Mouse (Mus musculus) monocyte, adult 5-6 weeks (primary cell): Measurements from ENCODE around the gene Gstp2. TPM values are rescaled to one million over a fixed set of nuclear protein-coding genes. Genes with fewer than 3 reads are reported as not detected.

Experiments used
- ATAC-seq: fragments of 153-309, 156-312 bp; replicated peaks from 2 replicates; pipeline ENCODE4 v1.8.0; 2017; ENCODE audit warnings: mild to moderate bottlenecking; ENCODE audit not compliant: low TSS enrichment, insufficient number of reproducible peaks, severe bottlenecking, poor library complexity, low FRiP score
- total RNA-seq: library from RNA; stranded (forward); fragments of 200-1000, 200-491, 200-594 nt; gene quantifications from 3 replicates; pipeline ENCODE4 v1.2.3, GENCODE M21; 2017

The Gstp2 gene
- total RNA-seq, 1 experiment from 2014 or later: not detected

DNA sequence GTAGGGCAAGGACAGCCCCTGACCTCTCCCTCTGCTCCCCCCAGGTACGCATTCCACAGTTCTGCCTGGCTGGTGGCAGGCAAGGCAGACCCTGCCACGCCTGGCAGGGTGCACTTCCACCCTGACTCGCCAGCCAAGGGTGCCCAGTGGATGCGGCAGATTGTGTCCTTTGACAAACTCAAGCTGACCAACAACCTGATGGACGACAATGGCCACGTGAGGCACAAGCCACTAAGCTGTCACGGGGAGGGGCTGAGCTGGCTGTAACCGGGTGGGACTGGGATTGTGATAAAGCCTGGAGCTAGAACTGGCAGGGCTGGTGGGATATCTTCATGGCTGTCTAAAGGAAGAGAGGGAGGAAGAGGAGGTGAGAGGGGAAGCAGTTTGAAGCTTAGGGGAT lies 48.6 kb downstream of the Gstp2 start:
- no peak for ATAC-seq

DNA sequence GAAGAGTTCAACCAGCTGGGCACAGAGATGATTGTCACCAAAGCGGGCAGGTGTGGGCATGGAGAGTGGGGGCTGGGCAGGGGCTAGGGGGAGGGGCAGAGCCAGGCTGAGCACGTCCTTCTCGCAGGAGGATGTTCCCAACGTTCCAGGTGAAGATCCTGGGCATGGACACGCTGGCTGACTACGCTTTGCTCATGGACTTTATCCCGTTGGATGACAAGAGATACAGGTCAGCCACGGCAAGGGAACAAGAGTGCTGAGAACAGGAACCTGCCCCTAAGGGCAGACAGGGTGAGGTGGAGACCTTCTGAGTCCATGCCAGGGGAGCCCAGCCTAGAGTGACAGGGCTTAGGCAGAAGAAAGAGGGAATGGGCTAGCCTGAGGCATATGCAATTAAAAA lies 49.1 kb downstream of the Gstp2 start:
- ATAC-seq: no peak

DNA sequence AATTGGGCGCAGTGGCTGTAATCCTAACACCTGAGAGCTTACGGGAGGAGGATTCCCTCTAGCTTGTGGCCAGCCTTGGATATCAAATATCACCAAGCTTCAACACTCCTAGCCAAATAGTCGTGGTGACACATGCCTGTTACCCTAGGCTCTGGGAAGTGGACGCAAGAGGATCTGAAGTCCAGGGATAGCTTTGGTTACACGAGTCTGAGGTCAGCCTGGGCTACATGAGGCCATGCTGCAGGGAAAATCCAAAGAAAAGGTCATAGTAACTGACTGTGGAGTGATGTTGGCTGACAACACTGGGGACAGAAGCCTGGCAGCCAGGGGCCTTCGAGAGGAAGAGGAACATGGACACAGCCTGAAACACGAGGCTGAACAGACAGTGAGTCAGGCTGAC lies 49.7 kb downstream of the Gstp2 start:
- no peak for ATAC-seq

DNA sequence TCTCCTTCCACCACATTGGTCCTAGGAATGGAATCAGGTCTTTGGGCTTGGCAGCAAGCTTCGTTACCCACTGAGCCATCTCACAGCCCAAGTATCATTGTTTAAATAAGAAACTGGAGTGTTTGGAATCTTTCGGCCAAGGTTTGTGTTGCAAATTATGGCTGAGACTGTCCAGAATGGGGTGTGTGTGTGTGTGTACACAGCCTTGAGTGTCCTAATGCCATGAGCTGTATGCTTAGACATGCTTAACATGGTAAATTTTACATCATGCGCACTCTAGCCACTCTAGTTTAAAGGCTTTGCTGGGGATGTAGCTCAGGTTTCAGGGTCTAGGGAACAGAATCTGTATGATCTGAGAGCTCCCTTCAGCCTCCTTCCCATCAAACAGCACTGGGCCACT lies 50.3 kb downstream of the Gstp2 start:
- ATAC-seq: no peak

DNA sequence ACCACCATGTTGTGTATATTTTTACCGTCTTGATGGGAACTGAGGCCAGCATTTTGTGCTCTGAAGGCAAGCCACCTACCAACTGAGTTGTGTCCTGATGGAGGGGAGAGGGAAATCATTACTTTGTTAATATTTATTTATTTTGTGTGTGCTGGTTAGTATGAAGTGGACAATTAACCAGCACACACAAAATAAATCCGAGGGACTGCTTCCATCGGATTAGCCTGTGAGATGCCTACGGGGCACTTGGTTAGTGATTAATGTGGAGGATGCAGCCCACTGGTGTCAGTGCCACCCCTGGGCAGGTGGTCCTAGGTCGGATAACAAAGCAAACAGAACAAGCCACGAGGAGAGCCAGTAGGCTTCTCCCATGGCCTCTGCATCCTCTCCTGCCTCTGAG lies 50.9 kb downstream of the Gstp2 start:
- no peak for ATAC-seq

DNA sequence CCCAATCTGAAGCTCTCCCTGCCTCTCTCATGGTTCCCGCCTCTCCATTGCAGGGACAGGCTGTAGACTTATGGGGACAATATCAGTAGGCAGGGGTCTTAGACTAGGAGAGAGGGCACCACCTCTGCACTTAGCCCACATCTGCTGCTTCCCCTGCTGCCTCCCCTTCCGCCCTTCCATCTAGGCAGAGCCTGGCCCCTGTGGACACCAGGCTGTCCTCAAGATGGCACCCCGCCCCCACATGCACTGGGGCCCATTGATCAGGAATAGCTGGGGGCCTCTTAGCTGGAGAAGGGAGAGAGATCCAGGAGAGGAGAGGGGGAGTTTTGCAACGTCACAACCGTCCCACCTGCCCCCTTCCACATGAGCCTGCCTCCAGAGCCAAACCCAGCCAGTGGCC lies 53.4 kb downstream of the Gstp2 start, which contains the start of gene Tbx10:
Tbx10 (plus strand) TSS at position 337 of the 400 bp plus-strand sequence.
- no peak for ATAC-seq

DNA sequence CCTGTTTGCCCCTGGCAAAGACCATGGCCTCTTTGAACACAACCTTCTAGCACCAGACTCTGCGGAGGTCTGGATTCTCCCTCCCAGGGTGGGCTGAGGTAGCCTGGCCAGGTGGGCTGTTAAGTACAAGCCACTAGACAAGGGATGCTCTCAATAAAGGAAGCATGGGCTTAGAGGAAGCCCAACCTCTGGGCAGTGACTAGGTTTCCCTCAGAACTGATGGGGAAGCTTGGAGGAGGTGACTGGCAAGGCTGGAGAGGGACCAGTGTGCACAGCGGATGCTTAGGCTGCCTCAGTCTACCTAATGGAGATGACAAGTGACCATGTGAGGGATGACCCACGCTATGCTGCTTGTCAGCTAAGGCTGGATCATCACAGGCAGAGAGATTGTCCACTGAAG lies 53.9 kb downstream of the Gstp2 start:
- ATAC-seq: no peak

DNA sequence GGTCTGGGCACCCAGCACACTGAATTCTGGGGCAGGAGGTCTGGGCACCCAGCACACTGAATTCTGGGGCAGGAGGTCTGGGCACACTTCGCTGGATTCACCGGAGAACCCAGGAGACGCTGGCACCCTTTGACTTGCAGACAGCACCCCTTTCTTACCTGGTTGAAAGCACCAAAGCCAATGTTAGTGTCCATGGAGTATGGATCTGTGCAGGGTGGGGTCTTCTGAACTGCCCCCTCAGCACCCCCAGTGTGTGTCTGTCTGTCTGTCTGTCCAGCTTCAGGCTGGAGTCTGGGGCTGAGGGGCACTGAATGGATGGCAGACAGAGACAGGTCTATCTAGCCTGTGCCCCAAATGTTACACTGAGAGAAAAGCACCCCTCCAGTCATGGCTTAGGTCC lies 54.3 kb downstream of the Gstp2 start:
- no peak for ATAC-seq

DNA sequence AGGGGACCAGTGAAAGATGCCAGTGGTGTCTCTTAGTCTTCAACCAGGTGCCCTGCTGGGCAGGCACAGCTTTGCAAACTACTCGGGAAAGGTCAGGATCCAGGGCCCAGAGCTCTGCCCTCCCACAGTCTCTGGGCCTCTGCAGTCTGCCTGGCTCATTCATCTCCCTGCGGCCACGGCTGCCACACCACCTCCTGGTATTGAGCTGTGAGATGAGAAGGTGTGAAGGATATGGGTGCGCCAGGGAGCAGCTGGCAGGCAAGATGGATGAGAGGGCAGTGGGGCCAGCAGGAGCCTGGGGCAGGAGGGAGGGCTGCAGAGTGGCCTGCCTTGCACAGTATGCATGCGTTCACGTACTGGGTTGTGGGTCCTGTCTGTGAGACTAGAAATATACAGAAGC lies 55.0 kb downstream of the Gstp2 start:
- ATAC-seq: no peak

Other genes starting within 250 kb of the Gstp2 start
- gene Chka, start 194.2 kb downstream of the Gstp2 start, total RNA-seq: 34.8 to 59.4 TPM (median 42.0 TPM) in 3 replicates
- gene Tcirg1, start 138.9 kb downstream of the Gstp2 start, total RNA-seq: 181 to 259 TPM (median 252 TPM) in 3 replicates
- 27.2 to 46.8 TPM (median 33.1 TPM) in 3 replicates for gene Ndufs8, start 133.2 kb downstream of the Gstp2 start, total RNA-seq
- 54.5 to 74.4 TPM (median 57.2 TPM) in 3 replicates for gene Aldh3b1, start 116.2 kb downstream of the Gstp2 start, total RNA-seq
- gene Unc93b1, start 110.8 kb downstream of the Gstp2 start, total RNA-seq: 243 to 349 TPM (median 322 TPM) in 3 replicates
- not detected in 3 replicates for gene Aldh3b3, start 87.4 kb downstream of the Gstp2 start, total RNA-seq
- gene Aldh3b2, start 73.7 kb downstream of the Gstp2 start, total RNA-seq: not detected in 3 replicates
- gene Acy3, start 59.5 kb downstream of the Gstp2 start, total RNA-seq: not detected in 3 replicates
- not detected in 3 replicates for gene Tbx10, start 53.3 kb downstream of the Gstp2 start, total RNA-seq
- 2.3 to 11.1 TPM (median 2.3 TPM) in 3 replicates for gene Nudt8, start 45.4 kb downstream of the Gstp2 start, total RNA-seq
- 0.57 to 1.7 TPM (median 1.2 TPM) in 3 replicates for gene Gm49405, start 45.4 kb downstream of the Gstp2 start, total RNA-seq
- gene Doc2g, start 42.7 kb downstream of the Gstp2 start, total RNA-seq: 3.1 TPM in 2 of 3 replicates, not detected in the other
- 74.5 to 108 TPM (median 103 TPM) in 3 replicates for gene Ndufv1, start 33.2 kb downstream of the Gstp2 start, total RNA-seq
- 101 to 129 TPM (median 104 TPM) in 3 replicates for gene Gstp1, start 8.0 kb downstream of the Gstp2 start, total RNA-seq
- gene Gstp3, start 13.5 kb upstream of the Gstp2 start, total RNA-seq: 2.8 to 10.8 TPM (median 5.8 TPM) in 3 replicates
- not detected in 3 replicates for gene Cabp2, start 35.6 kb upstream of the Gstp2 start, total RNA-seq
- gene Cdk2ap2, start 51.2 kb upstream of the Gstp2 start, total RNA-seq: 77.3 to 120 TPM (median 92.6 TPM) in 3 replicates
- 127 to 142 TPM (median 137 TPM) in 3 replicates for gene Pitpnm1, start 54.0 kb upstream of the Gstp2 start, total RNA-seq
- gene Aip, start 79.8 kb upstream of the Gstp2 start, total RNA-seq: 94.2 to 132 TPM (median 124 TPM) in 3 replicates
- gene Gpr152, start 93.8 kb upstream of the Gstp2 start, total RNA-seq: 0.29 to 0.43 TPM in 2 of 3 replicates, not detected in the other
- not detected in 3 replicates for gene Cabp4, start 98.0 kb upstream of the Gstp2 start, total RNA-seq
- 209 to 226 TPM (median 217 TPM) in 3 replicates for gene Coro1b, start 102.6 kb upstream of the Gstp2 start, total RNA-seq
- gene Ptprcap, start 107.6 kb upstream of the Gstp2 start, total RNA-seq: 133 to 326 TPM (median 178 TPM) in 3 replicates
- gene Rps6kb2, start 117.3 kb upstream of the Gstp2 start, total RNA-seq: 22.8 to 27.8 TPM (median 27.0 TPM) in 3 replicates
- 14.1 to 18.7 TPM (median 14.2 TPM) in 3 replicates for gene Carns1, start 129.5 kb upstream of the Gstp2 start, total RNA-seq
- gene Tbc1d10c, start 145.3 kb upstream of the Gstp2 start, total RNA-seq: 71.5 to 178 TPM (median 83.5 TPM) in 3 replicates
- gene Ppp1ca, start 146.0 kb upstream of the Gstp2 start, total RNA-seq: 479 to 544 TPM (median 541 TPM) in 3 replicates
- 19.1 to 26.3 TPM (median 20.7 TPM) in 3 replicates for gene Rad9a, start 155.6 kb upstream of the Gstp2 start, total RNA-seq
- gene Clcf1, start 168.2 kb upstream of the Gstp2 start, total RNA-seq: 10.2 to 28.8 TPM (median 19.7 TPM) in 3 replicates
- gene AC109138.7, start 168.3 kb upstream of the Gstp2 start, total RNA-seq: not detected in 3 replicates
- gene Pold4, start 185.9 kb upstream of the Gstp2 start, total RNA-seq: 94.0 to 149 TPM (median 107 TPM) in 3 replicates
- gene Ssh3, start 223.2 kb upstream of the Gstp2 start, total RNA-seq: 23.7 to 30.6 TPM (median 27.0 TPM) in 3 replicates
- 2.4 to 21.5 TPM (median 12.0 TPM) in 3 replicates for gene Ankrd13d, start 237.1 kb upstream of the Gstp2 start, total RNA-seq